Mouse (Mus musculus) lung, adult 2 months (tissue): ENCODE data around the gene Ankrd45. TPM values are rescaled to one million over a fixed set of nuclear protein-coding genes. Genes with fewer than 3 reads are reported as not detected.
"Not testable (repeated sequence)": the region's sequence is repeated elsewhere in the genome, so short reads cannot be mapped to it uniquely, and the experiment has no call there.

Experiments used
- DNase-seq: peaks from one replicate; pipeline ENCODE4 v3.0.0; 2022
- H3K4me1 ChIP-seq: fragments of 200-500 bp; 2 replicates; pipeline ENCODE4 v1.6.1; 2011; ENCODE audit warnings: low read length; ENCODE audit not compliant: control insufficient read depth, insufficient read depth
- H3K4me3 ChIP-seq: fragments of 200-500 bp; replicated peaks from 2 replicates; pipeline ENCODE3; 2011; ENCODE audit warnings: low read depth, mild to moderate bottlenecking, control low read depth, low read length; ENCODE audit errors: extremely low read depth
- CTCF ChIP-seq: fragments of 200-500 bp; IDR thresholded peaks from 2 replicates; pipeline ENCODE4 v1.5.1; 2011; ENCODE audit warnings: mild to moderate bottlenecking, low read length, control low read depth; ENCODE audit not compliant: insufficient read depth
- POLR2A ChIP-seq: fragments of 200-500 bp; IDR thresholded peaks from 2 replicates; pipeline ENCODE4 v1.6.1; 2011; ENCODE audit warnings: low read depth, mild to moderate bottlenecking, control low read depth, low read length, borderline replicate concordance; ENCODE audit errors: extremely low read depth
- WGBS: fragments of 180-500 bp; shearing (Covaris S2); methylation state at CpG from one replicate; pipeline ENCODE4 v1.1.7; 2018; 5-methylcytosine and 5-hydroxymethylcytosine counted together
- polyA plus RNA-seq: library from polyadenylated mRNA; depleted of rRNA; stranded (reverse); fragments of >200 nt; gene quantifications from 2 replicates; pipeline ENCODE4 v1.2.3, GENCODE M21; 2012; rRNA removed

Ankrd45 gene
- polyA plus RNA-seq, 1 experiment, result 1.1 TPM

GRCm38 (mm10) chr1:161182386-161182785 lies 39.9 kb downstream of the Ankrd45 start:
- TF ChIP-seq POLR2A (no peak), CTCF (no peak)
- Histone ChIP-seq H3K4me3 (no peak overlapping the region), H3K4me1 (no peaks in the 10 kb centered on the region)
- 76% methylated on average over 9 of the region's 9 CpGs for WGBS
- no peak for DNase-seq

- Histone ChIP-seq H3K4me1 (no peaks in the 10 kb centered on the region), H3K4me3 (no peak overlapping the region)
- DNase-seq, result no peak
- 58% methylated on average over 9 of the region's 9 CpGs for WGBS
- TF ChIP-seq CTCF, result no peak
- TF ChIP-seq POLR2A, result no peak
These were observed 41.2 kb downstream of the Ankrd45 start for GRCm38 (mm10) chr1:161183677-161184076.

- H3K4me3 ChIP-seq, result no peak overlapping the region
- WGBS, result 89% methylated on average over 3 of the region's 3 CpGs
- DNase-seq, result no peak
- TF ChIP-seq CTCF, result no peak
- no peak for TF ChIP-seq POLR2A
- no peaks in the 10 kb centered on the region for H3K4me1 ChIP-seq
These were observed 42.9 kb downstream of the Ankrd45 start for GRCm38 (mm10) chr1:161185431-161185830.

- Histone ChIP-seq H3K4me3 (no peak overlapping the region), H3K4me1 (no peaks in the 10 kb centered on the region)
- TF ChIP-seq CTCF, result no peak
- no peak for TF ChIP-seq POLR2A
- no peak for DNase-seq
- 63% methylated on average over 9 of the region's 9 CpGs for WGBS
These were observed 47.9 kb downstream of the Ankrd45 start for GRCm38 (mm10) chr1:161190253-161190910.

- WGBS, result under 1% methylated on average over 16 of the region's 16 CpGs
- Histone ChIP-seq H3K4me3 (peak overlapping the region; percentile 60), H3K4me1 (no peaks in the 10 kb centered on the region)
- peak; percentile 44 for TF ChIP-seq CTCF
- no peak for TF ChIP-seq POLR2A
- peak; percentile 69 for DNase-seq
These were observed 53.3 kb downstream of the Ankrd45 start for GRCm38 (mm10) chr1:161195541-161196351.

- H3K4me3 ChIP-seq, DNase-seq, H3K4me1 ChIP-seq: not testable (repeated sequence)
- WGBS, result 37% methylated on average over 11 of the region's 11 CpGs
These were observed 53.9 kb downstream of the Ankrd45 start for GRCm38 (mm10) chr1:161196364-161196763.

- WGBS, result 63% methylated on average over 5 of the region's 5 CpGs
- TF ChIP-seq CTCF (no peak), POLR2A (no peak)
- DNase-seq, result no peak
- no peaks in the 10 kb centered on the region for H3K4me1 ChIP-seq
- H3K4me3 ChIP-seq, result no peak overlapping the region
These were observed 57.4 kb downstream of the Ankrd45 start for GRCm38 (mm10) chr1:161199856-161200255.

- Histone ChIP-seq H3K4me1 (no peaks in the 10 kb centered on the region), H3K4me3 (no peak overlapping the region)
- 22% methylated on average over 4 of the region's 4 CpGs for WGBS
- peak; percentile 67 for TF ChIP-seq CTCF
- TF ChIP-seq POLR2A, result no peak
- peak; percentile 22 for DNase-seq
These were observed 72.0 kb downstream of the Ankrd45 start for GRCm38 (mm10) chr1:161214465-161214864.

- no peak for DNase-seq
- no peak overlapping the region for H3K4me3 ChIP-seq
- no peaks in the 10 kb centered on the region for H3K4me1 ChIP-seq
- WGBS, result 65% methylated on average over 3 of the region's 3 CpGs
- TF ChIP-seq CTCF, result no peak
- TF ChIP-seq POLR2A, result no peak
These were observed 77.3 kb downstream of the Ankrd45 start for GRCm38 (mm10) chr1:161219816-161220215.

Other genes with a start within 250 kb of the Ankrd45 start
- 15.6 and 16.0 TPM in 2 replicates for gene Rc3h1, start 236.3 kb upstream of the Ankrd45 start, polyA plus RNA-seq
- gene Serpinc1, start 164.1 kb upstream of the Ankrd45 start, polyA plus RNA-seq, result 0.88 and 1.2 TPM in 2 replicates
- gene Zbtb37, start 107.8 kb upstream of the Ankrd45 start, polyA plus RNA-seq, result 1.4 and 3.4 TPM in 2 replicates
- 4.3 and 10.6 TPM in 2 replicates for gene Dars2, start 72.0 kb upstream of the Ankrd45 start, polyA plus RNA-seq
- 0.70 and 1.1 TPM in 2 replicates for gene Cenpl, start 72.0 kb upstream of the Ankrd45 start, polyA plus RNA-seq
- 6.8 and 10.6 TPM in 2 replicates for gene Klhl20, start 11.2 kb upstream of the Ankrd45 start, polyA plus RNA-seq
- not detected in 2 replicates for gene Tex50, start 16.6 kb downstream of the Ankrd45 start, polyA plus RNA-seq
- gene Prdx6, start 108.5 kb downstream of the Ankrd45 start, polyA plus RNA-seq, result 304 and 466 TPM in 2 replicates